Mouse (Mus musculus): ENCODE data around the gene Ctc1. TPM values are rescaled to one million over a fixed set of nuclear protein-coding genes. Genes with fewer than 3 reads are reported as not detected.
"Not testable (repeated sequence)": the region's sequence is repeated elsewhere in the genome, so short reads cannot be mapped to it uniquely, and the experiment has no call there.

Gene Ctc1
- total RNA-seq, 2 experiments from 2014 or later: 48.1 to 49.2 TPM

GRCm38 (mm10) chr11:69002782-69003181 is 12.9 kb upstream of the Ctc1 start:
- DNase-seq (ENCODE audit: extremely low spot score in 1 of 2, low spot score in 2 of 2); intact Hi-C loops (cut with DNase I): not testable (repeated sequence)

GRCm38 (mm10) chr11:69003592-69003991 is 12.1 kb upstream of the Ctc1 start:
- intact Hi-C loops (cut with DNase I): no loop called here
- DNase-seq (ENCODE audit: extremely low spot score in 1 of 2, low spot score in 2 of 2): no peak

- intact Hi-C loops (cut with DNase I): no loop called here
- no peak for DNase-seq (ENCODE audit: extremely low spot score in 1 of 2, low spot score in 2 of 2)
These were observed 10.5 kb upstream of the Ctc1 start for GRCm38 (mm10) chr11:69005193-69005592.

- intact Hi-C loops (cut with DNase I); DNase-seq (ENCODE audit: extremely low spot score in 1 of 2, low spot score in 2 of 2): not testable (repeated sequence)
These were observed 9.1 kb upstream of the Ctc1 start for GRCm38 (mm10) chr11:69006575-69006974.

- intact Hi-C loops (cut with DNase I): no loop called here
- DNase-seq (ENCODE audit: extremely low spot score in 1 of 2, low spot score in 2 of 2): peak; percentile 91 to 97
These were observed 7.3 kb upstream of the Ctc1 start, which contains the start of gene Pfas for GRCm38 (mm10) chr11:69008182-69009121. Pfas (minus strand) TSS chr11:69008460.

- no peak for DNase-seq (ENCODE audit: extremely low spot score in 1 of 2, low spot score in 2 of 2)
- intact Hi-C loops (cut with DNase I): no loop called here
These were observed 6.2 kb upstream of the Ctc1 start for GRCm38 (mm10) chr11:69009508-69009907.

GRCm38 (mm10) chr11:69010400-69011323 is 5.0 kb upstream of the Ctc1 start:
- intact Hi-C loops (cut with DNase I): no loop called here
- DNase-seq (ENCODE audit: extremely low spot score in 1 of 2, low spot score in 2 of 2): no peak

GRCm38 (mm10) chr11:69011445-69011844 is 4.3 kb upstream of the Ctc1 start:
- intact Hi-C loops (cut with DNase I); DNase-seq (ENCODE audit: extremely low spot score in 1 of 2, low spot score in 2 of 2): not testable (repeated sequence)

GRCm38 (mm10) chr11:69012071-69012601 is 3.6 kb upstream of the Ctc1 start:
- peak; percentile 91 to 92 for DNase-seq (ENCODE audit: extremely low spot score in 1 of 2, low spot score in 2 of 2)
- intact Hi-C loops (cut with DNase I): no loop called here

- intact Hi-C loops (cut with DNase I): no loop called here
- no peak for DNase-seq (ENCODE audit: extremely low spot score in 1 of 2, low spot score in 2 of 2)
These were observed 1.0 kb downstream of the Ctc1 start for GRCm38 (mm10) chr11:69016755-69017154.

- no peak for DNase-seq (ENCODE audit: extremely low spot score in 1 of 2, low spot score in 2 of 2)
These were observed 5.0 kb downstream of the Ctc1 start for GRCm38 (mm10) chr11:69020691-69021090.

GRCm38 (mm10) chr11:69026562-69026961 is 10.9 kb downstream of the Ctc1 start:
- no peak for DNase-seq (ENCODE audit: extremely low spot score in 1 of 2, low spot score in 2 of 2)
- intact Hi-C loops (cut with DNase I): no loop called here

More at GRCm38 (mm10) chr11:69020691-69021090, 5.0 kb downstream of the Ctc1 start:
- intact Hi-C loops (cut with DNase I): no loop called here

GRCm38 (mm10) chr11:69028805-69029204 is 13.1 kb downstream of the Ctc1 start:
- intact Hi-C loops (cut with DNase I): no loop called here
- DNase-seq (ENCODE audit: extremely low spot score in 1 of 2, low spot score in 2 of 2): no peak

- intact Hi-C loops (cut with DNase I): no loop called here
- no peak for DNase-seq (ENCODE audit: extremely low spot score in 1 of 2, low spot score in 2 of 2)
These were observed 17.8 kb downstream of the Ctc1 start for GRCm38 (mm10) chr11:69033552-69033951.

- no peak for DNase-seq (ENCODE audit: extremely low spot score in 1 of 2, low spot score in 2 of 2)
- intact Hi-C loops (cut with DNase I): no loop called here
These were observed 18.9 kb downstream of the Ctc1 start for GRCm38 (mm10) chr11:69034585-69034984.

GRCm38 (mm10) chr11:69035411-69035810 is 19.7 kb downstream of the Ctc1 start:
- intact Hi-C loops (cut with DNase I): no loop called here
- DNase-seq (ENCODE audit: extremely low spot score in 1 of 2, low spot score in 2 of 2): no peak

- peak; percentile 92 to 93 for DNase-seq (ENCODE audit: extremely low spot score in 1 of 2, low spot score in 2 of 2)
- intact Hi-C loops (cut with DNase I): no loop called here
These were observed 20.1 kb downstream of the Ctc1 start for GRCm38 (mm10) chr11:69035849-69036248.

- intact Hi-C loops (cut with DNase I): no loop called here
- DNase-seq (ENCODE audit: extremely low spot score in 1 of 2, low spot score in 2 of 2): peak; percentile 74 to 82
These were observed 20.9 kb downstream of the Ctc1 start for GRCm38 (mm10) chr11:69036486-69037230.

Measured in left cerebral cortex, postnatal 10 days (tissue).